In genomic region chr9:20952520-20953227, GRCm38 (mm10) we compare ENCODE assay signal across 8 mouse cellular contexts. TPM values are rescaled to one million over a fixed set of nuclear protein-coding genes. Genes with fewer than 3 reads are reported as not detected.
DNase-seq lines count a peak whose midpoint lies in the region; ATAC-seq and TF ChIP-seq lines count a peak whose summit lies in the region.

No protein-coding gene starts in this region.

- no peaks in the 10 kb centered on the region for H3K27me3 ChIP-seq in forebrain, embryonic 14.5 days (replicated peaks; ENCODE audit: control insufficient read depth, insufficient read depth, low read length)

- no peak for TF ChIP-seq CTCF in lung, adult 2 months (IDR thresholded peaks at IDR 0.05; ENCODE audit: insufficient read depth, low read length)

- H3K4me3 ChIP-seq in forebrain, embryonic 14.5 days (ENCODE audit: low read depth, low read length) = peak overlapping the region; percentile 80
- peak overlapping the region; percentile 94 for H3K4me3 ChIP-seq in lung, adult 2 months (replicated peaks; ENCODE audit: extremely low read depth, low read depth, low read length)

- peak; percentile 99 for DNase-seq in ES-CJ7 (ENCODE audit: low read depth, low spot score)
- peak; percentile 98 for DNase-seq in cerebellum, adult 11 months
- DNase-seq in forebrain, embryonic 14.5 days (ENCODE audit: low spot score) = peak; percentile 98
- DNase-seq in heart, postnatal 25 days (ENCODE audit: low spot score) = peak; percentile 91
- peak; percentile 97 to 98 for DNase-seq in layer of hippocampus, adult 18-20 months (ENCODE audit: low spot score in 2 of 2)
- DNase-seq in lung, adult 2 months = peak; percentile 91
- peak; percentile 96 to 97 for DNase-seq in thymus, adult 18-20 months

- H3K9ac ChIP-seq in forebrain, embryonic 14.5 days (ENCODE audit: low read length) = peak overlapping the region; percentile 85

- intact Hi-C loops in heart, postnatal 25 days (cut with DNase I) = loop anchor here (2.0 to 5.0 kb wide), 2 partner anchors 26 to 50 kb away; partner anchors contain the start of gene Mrpl4

- no peaks in the 10 kb centered on the region for H3K9me3 ChIP-seq in forebrain, embryonic 14.5 days (replicated peaks; ENCODE audit: control insufficient read depth, low read length)

- peak overlapping the region; percentile 83 for H3K27ac ChIP-seq in forebrain, embryonic 14.5 days (ENCODE audit: low read depth, low read length)

- H3K4me1 ChIP-seq in forebrain, embryonic 14.5 days (ENCODE audit: control insufficient read depth, insufficient read depth, low read length) = peaks cover 8% of the 10 kb centered on the region; the same call in 1 of the 2 replicates
- peaks cover 6% of the 10 kb centered on the region; the same call in 1 of the 2 replicates for H3K4me1 ChIP-seq in lung, adult 2 months (ENCODE audit: control insufficient read depth, insufficient read depth, low read length)

- peak; percentile 95 for ATAC-seq in forebrain, embryonic 14.5 days
- peak; percentile 97 for ATAC-seq in neutrophil, adult 5-6 weeks (ENCODE audit: extremely low read depth, insufficient number of reproducible peaks, low FRiP score, poor library complexity, severe bottlenecking)

- WGBS in forebrain, embryonic 14.5 days = under 1% methylated on average over 48 of the region's 51 CpGs
- WGBS in lung, adult 2 months = under 1% methylated on average over 51 of the region's 51 CpGs

- peak overlapping the region; percentile 88 for H3K4me2 ChIP-seq in forebrain, embryonic 14.5 days (ENCODE audit: low read length)

- 0 out of 2 replicates have a peak, but pooled peaks cover 3% of the 10 kb centered on the region for H3K36me3 ChIP-seq in forebrain, embryonic 14.5 days (ENCODE audit: control insufficient read depth, insufficient read depth, low read length)

- TF ChIP-seq POLR2A in lung, adult 2 months (IDR thresholded peaks at IDR 0.05; ENCODE audit: borderline replicate concordance, extremely low read depth, low read depth, low read length) = peak; percentile 25; the same call in 1 of the 2 replicates

RNA-seq across cellular contexts. Expression of gene Dnmt1, which starts 7.0 kb away (rescaled TPM):
- 51.1 and 52.1 TPM in 2 replicates for polyA plus RNA-seq in forebrain, embryonic 14.5 days (2014; fragmentation: Nextera tagmentation; extraction: Ambion mirVana)
- total RNA-seq in heart, postnatal 25 days (2021) = 10 to 100 TPM; 12.4 to 12.7 TPM
- 10 to 100 TPM; 32.1 to 34.7 TPM for total RNA-seq in layer of hippocampus, adult 18-20 months (2021)
- 20.5 and 22.8 TPM in 2 replicates for polyA plus RNA-seq in lung, adult 2 months (2012; rRNA removed)
- total RNA-seq in neutrophil, adult 5-6 weeks (2017) = 58.3 and 60.4 TPM in 2 replicates

RNA-seq across cellular contexts. Expression of gene S1pr2, which starts 23.9 kb away (rescaled TPM):
- polyA plus RNA-seq in forebrain, embryonic 14.5 days (2014; fragmentation: Nextera tagmentation; extraction: Ambion mirVana) = 5.9 and 7.8 TPM in 2 replicates
- 1 to 10 TPM; 4.2 to 6.7 TPM for total RNA-seq in heart, postnatal 25 days (2021)
- 1 to 10 TPM; 1.6 to 2.1 TPM for total RNA-seq in layer of hippocampus, adult 18-20 months (2021)
- polyA plus RNA-seq in lung, adult 2 months (2012; rRNA removed) = 24.2 and 32.1 TPM in 2 replicates
- 0.98 and 1.3 TPM in 2 replicates for total RNA-seq in neutrophil, adult 5-6 weeks (2017)

RNA-seq across cellular contexts. Expression of gene Mrpl4, which starts 49.9 kb away (rescaled TPM):
- 118 and 129 TPM in 2 replicates for polyA plus RNA-seq in forebrain, embryonic 14.5 days (2014; fragmentation: Nextera tagmentation; extraction: Ambion mirVana)
- total RNA-seq in heart, postnatal 25 days (2021) = 100 to 1,000 TPM; 143 to 144 TPM
- 10 to 100 TPM; 61.0 to 61.9 TPM for total RNA-seq in layer of hippocampus, adult 18-20 months (2021)
- polyA plus RNA-seq in lung, adult 2 months (2012; rRNA removed) = 113 and 130 TPM in 2 replicates
- 26.6 and 30.0 TPM in 2 replicates for total RNA-seq in neutrophil, adult 5-6 weeks (2017)

RNA-seq across cellular contexts. Expression of gene Eif3g, which starts 54.3 kb away (rescaled TPM):
- 264 and 269 TPM in 2 replicates for polyA plus RNA-seq in forebrain, embryonic 14.5 days (2014; fragmentation: Nextera tagmentation; extraction: Ambion mirVana)
- 100 to 1,000 TPM in 1 of 2 experiments, 10 to 100 TPM in 1; 97.8 to 100 TPM for total RNA-seq in heart, postnatal 25 days (2021)
- total RNA-seq in layer of hippocampus, adult 18-20 months (2021) = 100 to 1,000 TPM; 124 to 132 TPM
- polyA plus RNA-seq in lung, adult 2 months (2012; rRNA removed) = 88.4 and 93.6 TPM in 2 replicates
- total RNA-seq in neutrophil, adult 5-6 weeks (2017) = 91.0 and 92.9 TPM in 2 replicates

Comparison
In these comparisons a context has a peak if more than half of its experiments do, and no peak if none do; other contexts are left out.
1. Peak in every context shown above with its lines: DNase-seq, ATAC-seq, H3K4me3 ChIP-seq and H3K27ac ChIP-seq.